Mouse (Mus musculus) liver, embryonic 12.5 days (tissue): ENCODE measurements at regions not wholly inside any gene's neighbourhood (a gene's known extent, or its start where the extent isn't known, plus 50 kb on each side); places are given as distances from the start of the nearest gene placed in this dataset.

Experiments used
- ATAC-seq: fragments of 200-750 bp; cut with Nextera tagmentation; 2 replicates; pipeline ENCODE4 v1.8.0; 2017; ENCODE audit warnings: moderate number of reproducible peaks, mild to moderate bottlenecking, moderate library complexity
- H3K27ac ChIP-seq: fragments of 300-500 bp; sonication (generic); 2 replicates; pipeline ENCODE4 v1.5.1; 2016; ENCODE audit warnings: mild to moderate bottlenecking
- H3K27me3 ChIP-seq: fragments of 300-500 bp; sonication (generic); replicated peaks from 2 replicates; pipeline ENCODE4 v1.6.1; 2016; ENCODE audit warnings: mild to moderate bottlenecking, moderate library complexity
- H3K36me3 ChIP-seq: fragments of 300-500 bp; sonication (generic); 2 replicates; pipeline ENCODE4 v1.6.1; 2016; ENCODE audit warnings: mild to moderate bottlenecking, moderate library complexity
- H3K4me1 ChIP-seq: fragments of 300-500 bp; sonication (generic); 2 replicates; pipeline ENCODE4 v1.6.1; 2016
- H3K4me2 ChIP-seq: fragments of 300-500 bp; sonication (generic); 2 replicates; pipeline ENCODE4 v1.6.1; 2016; ENCODE audit warnings: mild to moderate bottlenecking, moderate library complexity
- H3K4me3 ChIP-seq: fragments of 300-500 bp; sonication (generic); 2 replicates; pipeline ENCODE4 v1.5.1; 2016; ENCODE audit warnings: mild to moderate bottlenecking, moderate library complexity
- H3K9ac ChIP-seq: fragments of 300-500 bp; sonication (generic); 2 replicates; pipeline ENCODE4 v1.6.1; 2016; ENCODE audit warnings: mild to moderate bottlenecking, moderate library complexity
- H3K9me3 ChIP-seq: fragments of 300-500 bp; sonication (generic); replicated peaks from 2 replicates; pipeline ENCODE4 v1.6.1; 2016; ENCODE audit warnings: mild to moderate bottlenecking, moderate library complexity
- WGBS: fragments of 180-500 bp; shearing (Covaris S2); methylation state at CpG from one replicate; pipeline ENCODE4 v1.1.7; 2016; ENCODE audit not compliant: insufficient replicate concordance; 5-methylcytosine and 5-hydroxymethylcytosine counted together

- H3K9me3 ChIP-seq = no peaks in the 10 kb centered on the region
- 50% methylated on average over 3 of the region's 3 CpGs for WGBS
- H3K4me3 ChIP-seq = no peak overlapping the region
- H3K4me1 ChIP-seq = no peaks in the 10 kb centered on the region
- no peaks in the 10 kb centered on the region for H3K36me3 ChIP-seq
- no peak overlapping the region for H3K4me2 ChIP-seq
- no peak overlapping the region for H3K27ac ChIP-seq
- ATAC-seq = no peak
- H3K9ac ChIP-seq = no peak overlapping the region
- H3K27me3 ChIP-seq = peaks cover 7% of the 10 kb centered on the region; the same call in 1 of the 2 replicates
These were observed 114.5 kb downstream of the Dhx35 start for GRCm38 (mm10) chr2:158909086-158909485.

GRCm38 (mm10) chr2:158910325-158910724, 115.7 kb downstream of the Dhx35 start:
- Histone ChIP-seq H3K4me2 (no peak overlapping the region), H3K9me3 (no peaks in the 10 kb centered on the region), H3K27ac (no peak overlapping the region), H3K4me1 (no peaks in the 10 kb centered on the region), H3K4me3 (no peak overlapping the region), H3K27me3 (peaks cover 7% of the 10 kb centered on the region; the same call in 1 of the 2 replicates), H3K9ac (no peak overlapping the region), H3K36me3 (no peaks in the 10 kb centered on the region)
- ATAC-seq = no peak; the same call in 1 of the 2 replicates
- WGBS = 51% methylated on average over 8 of the region's 8 CpGs

- Histone ChIP-seq H3K27ac (no peak overlapping the region), H3K9me3 (no peaks in the 10 kb centered on the region), H3K4me1 (no peaks in the 10 kb centered on the region), H3K4me3 (no peak overlapping the region), H3K36me3 (no peaks in the 10 kb centered on the region), H3K9ac (no peak overlapping the region), H3K27me3 (peaks cover 7% of the 10 kb centered on the region; the same call in 1 of the 2 replicates), H3K4me2 (no peak overlapping the region)
- ATAC-seq = no peak
- 44% methylated on average over 7 of the region's 7 CpGs for WGBS
These were observed 116.6 kb downstream of the Dhx35 start for GRCm38 (mm10) chr2:158911191-158911590.

GRCm38 (mm10) chr2:158912631-158913258, 118.1 kb downstream of the Dhx35 start:
- H3K9me3 ChIP-seq = no peaks in the 10 kb centered on the region
- no peak overlapping the region for H3K4me2 ChIP-seq
- WGBS = 28% methylated on average over 9 of the region's 9 CpGs
- H3K27me3 ChIP-seq = peaks cover 7% of the 10 kb centered on the region; the same call in 1 of the 2 replicates
- no peak overlapping the region for H3K4me3 ChIP-seq
- H3K4me1 ChIP-seq = no peaks in the 10 kb centered on the region
- no peak overlapping the region for H3K9ac ChIP-seq
- H3K27ac ChIP-seq = no peak overlapping the region
- no peaks in the 10 kb centered on the region for H3K36me3 ChIP-seq
- ATAC-seq = no peak

GRCm38 (mm10) chr2:158917398-158917797, 122.8 kb downstream of the Dhx35 start:
- H3K4me1 ChIP-seq = no peaks in the 10 kb centered on the region
- WGBS = 40% methylated on average over 6 of the region's 6 CpGs
- no peak overlapping the region for H3K4me3 ChIP-seq
- H3K4me2 ChIP-seq = no peak overlapping the region
- H3K9ac ChIP-seq = no peak overlapping the region
- no peaks in the 10 kb centered on the region for H3K9me3 ChIP-seq
- H3K27me3 ChIP-seq = no peaks in the 10 kb centered on the region
- ATAC-seq = no peak
- no peak overlapping the region for H3K27ac ChIP-seq
- no peaks in the 10 kb centered on the region for H3K36me3 ChIP-seq

- WGBS = 58% methylated on average over 5 of the region's 5 CpGs
These were observed 123.7 kb downstream of the Dhx35 start for GRCm38 (mm10) chr2:158918312-158918711.

GRCm38 (mm10) chr2:158921342-158922255, 127.0 kb downstream of the Dhx35 start:
- no peak for ATAC-seq
- no peak overlapping the region for H3K4me3 ChIP-seq
- H3K4me1 ChIP-seq = no peaks in the 10 kb centered on the region
- H3K27ac ChIP-seq = no peak overlapping the region
- no peak overlapping the region for H3K4me2 ChIP-seq
- WGBS = 63% methylated on average over 12 of the region's 12 CpGs
- H3K27me3 ChIP-seq = no peaks in the 10 kb centered on the region
- H3K9ac ChIP-seq = no peak overlapping the region
- no peaks in the 10 kb centered on the region for H3K9me3 ChIP-seq
- no peaks in the 10 kb centered on the region for H3K36me3 ChIP-seq

More at GRCm38 (mm10) chr2:158918312-158918711, 123.7 kb downstream of the Dhx35 start:
- Histone ChIP-seq H3K4me2 (no peak overlapping the region), H3K4me1 (no peaks in the 10 kb centered on the region), H3K4me3 (no peak overlapping the region), H3K36me3 (no peaks in the 10 kb centered on the region), H3K27me3 (no peaks in the 10 kb centered on the region), H3K9me3 (no peaks in the 10 kb centered on the region), H3K27ac (no peak overlapping the region), H3K9ac (no peak overlapping the region)
- no peak for ATAC-seq

GRCm38 (mm10) chr2:158922766-158923165, 128.2 kb downstream of the Dhx35 start:
- Histone ChIP-seq H3K27me3 (no peaks in the 10 kb centered on the region), H3K27ac (no peak overlapping the region), H3K4me3 (no peak overlapping the region), H3K4me2 (no peak overlapping the region), H3K9me3 (no peaks in the 10 kb centered on the region), H3K4me1 (no peaks in the 10 kb centered on the region), H3K9ac (no peak overlapping the region), H3K36me3 (no peaks in the 10 kb centered on the region)
- no peak for ATAC-seq
- 41% methylated on average over 5 of the region's 5 CpGs for WGBS

GRCm38 (mm10) chr2:158929507-158929906, 134.9 kb downstream of the Dhx35 start:
- Histone ChIP-seq H3K36me3 (no peaks in the 10 kb centered on the region), H3K27me3 (no peaks in the 10 kb centered on the region), H3K4me1 (no peaks in the 10 kb centered on the region), H3K9ac (no peak overlapping the region), H3K4me3 (no peak overlapping the region), H3K4me2 (no peak overlapping the region), H3K9me3 (no peaks in the 10 kb centered on the region), H3K27ac (no peak overlapping the region)
- no peak for ATAC-seq
- WGBS = 66% methylated on average over 9 of the region's 9 CpGs

GRCm38 (mm10) chr2:158937948-158938565, 143.4 kb downstream of the Dhx35 start:
- H3K36me3 ChIP-seq = no peaks in the 10 kb centered on the region
- H3K4me1 ChIP-seq = no peaks in the 10 kb centered on the region
- 78% methylated on average over 2 of the region's 2 CpGs for WGBS
- no peaks in the 10 kb centered on the region for H3K27me3 ChIP-seq
- no peak overlapping the region for H3K9ac ChIP-seq
- H3K27ac ChIP-seq = no peak overlapping the region
- H3K4me3 ChIP-seq = no peak overlapping the region
- no peak for ATAC-seq
- H3K9me3 ChIP-seq = peaks cover 3% of the 10 kb centered on the region; the same call in 1 of the 2 replicates
- H3K4me2 ChIP-seq = no peak overlapping the region

GRCm38 (mm10) chr2:158949418-158949817, 154.8 kb downstream of the Dhx35 start:
- H3K9me3 ChIP-seq = no peaks in the 10 kb centered on the region
- H3K4me2 ChIP-seq = no peak overlapping the region
- no peak overlapping the region for H3K27ac ChIP-seq
- ATAC-seq = no peak
- H3K36me3 ChIP-seq = no peaks in the 10 kb centered on the region
- H3K4me3 ChIP-seq = no peak overlapping the region
- no peak overlapping the region for H3K9ac ChIP-seq
- H3K4me1 ChIP-seq = no peaks in the 10 kb centered on the region
- H3K27me3 ChIP-seq = no peaks in the 10 kb centered on the region
- 35% methylated on average over 6 of the region's 6 CpGs for WGBS

- WGBS = 25% methylated on average over 3 of the region's 3 CpGs
- H3K36me3 ChIP-seq = no peaks in the 10 kb centered on the region
- H3K9me3 ChIP-seq = no peaks in the 10 kb centered on the region
- H3K4me2 ChIP-seq = no peak overlapping the region
- H3K4me1 ChIP-seq = no peaks in the 10 kb centered on the region
- H3K27ac ChIP-seq = no peak overlapping the region
- ATAC-seq = no peak
- H3K4me3 ChIP-seq = no peak overlapping the region
- no peak overlapping the region for H3K9ac ChIP-seq
- H3K27me3 ChIP-seq = no peaks in the 10 kb centered on the region
These were observed 156.5 kb downstream of the Dhx35 start for GRCm38 (mm10) chr2:158951061-158951460.
